Mouse (Mus musculus): Measurements from ENCODE around the gene Tmem151b. TPM values are rescaled to one million over a fixed set of nuclear protein-coding genes. Genes with fewer than 3 reads are reported as not detected.
A peak's percentile ranks its signal among the peaks of the same experiment; 100 is the strongest.

The Tmem151b gene
- 8.5 and 13.4 TPM in 2 replicates for polyA plus RNA-seq (2016; fragmentation: Nextera tagmentation; extraction: Ambion mirVana)

GRCm38 (mm10) chr17:45549617-45550181 lies at the start of gene Tmem151b:
Gene Tmem151b (minus strand): TSS chr17:45549677.
- 0% methylated on average over 11 of the region's 29 CpGs for WGBS
- Histone ChIP-seq H3K4me1 (peaks cover 53% of the 10 kb centered on the region), H3K9me3 (no peaks in the 10 kb centered on the region)

DNA sequence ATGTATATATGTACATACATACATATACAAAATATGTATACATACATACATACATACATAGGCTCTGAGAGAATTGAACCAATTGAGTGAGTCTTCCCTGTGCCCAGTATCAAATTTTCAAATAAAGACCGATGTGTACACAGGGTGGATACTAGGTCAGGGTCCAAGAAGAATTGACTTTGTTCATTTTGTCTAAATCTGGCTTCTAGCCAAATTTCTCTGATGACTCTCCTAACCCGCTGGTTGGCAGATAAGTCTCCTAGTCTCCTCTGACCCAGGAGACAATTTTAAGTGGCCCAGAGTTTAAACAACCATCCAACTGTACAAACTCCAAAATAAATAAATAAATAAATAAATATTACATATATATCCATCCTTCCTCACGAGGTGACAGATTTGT lies 49.4 kb upstream of the Tmem151b start:
- H3K9me3 ChIP-seq: no peaks in the 10 kb centered on the region
- no peaks in the 10 kb centered on the region for H3K36me3 ChIP-seq (replicated peaks)
- H3K9ac ChIP-seq: peak overlapping the region; percentile 51; the same call in 1 of the 2 replicates
- peak overlapping the region; percentile 73 for H3K4me2 ChIP-seq
- 53% methylated on average over 3 of the region's 3 CpGs for WGBS
- H3K4me1 ChIP-seq: peaks cover 50% of the 10 kb centered on the region
- no peak for ATAC-seq (ENCODE audit: low FRiP score)
- H3K27ac ChIP-seq: no peak overlapping the region
- peak overlapping the region; percentile 37; the same call in 1 of the 2 replicates for H3K4me3 ChIP-seq (replicated peaks)
- H3K27me3 ChIP-seq: peaks cover 72% of the 10 kb centered on the region

More at GRCm38 (mm10) chr17:45549617-45550181, at the start of gene Tmem151b:
- peak within 1 kb of the TSS; percentile 94 for H3K9ac ChIP-seq
- H3K4me3 ChIP-seq (replicated peaks): peak within 1 kb of the TSS; percentile 84
- H3K27me3 ChIP-seq: peaks cover 68% of the 10 kb centered on the region
- peak within 1 kb of the TSS; percentile 90 for H3K27ac ChIP-seq
- H3K36me3 ChIP-seq (replicated peaks): peaks cover 21% of the 10 kb centered on the region
- H3K4me2 ChIP-seq: peak within 1 kb of the TSS; percentile 72
- peak; percentile 54 for ATAC-seq (ENCODE audit: low FRiP score)

GRCm38 (mm10) chr17:45598376-45598775 lies 48.9 kb upstream of the Tmem151b start:
- H3K9me3 ChIP-seq: no peaks in the 10 kb centered on the region

GRCm38 (mm10) chr17:45597787-45598186 lies 48.3 kb upstream of the Tmem151b start:
- H3K4me2 ChIP-seq: no peak overlapping the region
- no peaks in the 10 kb centered on the region for H3K9me3 ChIP-seq
- H3K4me3 ChIP-seq (replicated peaks): no peak overlapping the region
- no peak overlapping the region for H3K27ac ChIP-seq
- H3K36me3 ChIP-seq (replicated peaks): no peaks in the 10 kb centered on the region
- H3K9ac ChIP-seq: no peak overlapping the region
- H3K4me1 ChIP-seq: peaks cover 59% of the 10 kb centered on the region
- no peak for ATAC-seq (ENCODE audit: low FRiP score)
- H3K27me3 ChIP-seq: peaks cover 79% of the 10 kb centered on the region
- WGBS: 50% methylated on average over 3 of the region's 3 CpGs

More at GRCm38 (mm10) chr17:45598376-45598775, 48.9 kb upstream of the Tmem151b start:
- H3K4me2 ChIP-seq: no peak overlapping the region
- peaks cover 74% of the 10 kb centered on the region for H3K27me3 ChIP-seq
- H3K27ac ChIP-seq: no peak overlapping the region
- H3K4me1 ChIP-seq: peaks cover 55% of the 10 kb centered on the region
- H3K36me3 ChIP-seq (replicated peaks): no peaks in the 10 kb centered on the region
- 87% methylated on average over 2 of the region's 2 CpGs for WGBS
- H3K9ac ChIP-seq: no peak overlapping the region
- H3K4me3 ChIP-seq (replicated peaks): no peak overlapping the region
- ATAC-seq (ENCODE audit: low FRiP score): no peak

- H3K9ac ChIP-seq: no peak overlapping the region
- 24% methylated on average over 11 of the region's 11 CpGs for WGBS
- no peak overlapping the region for H3K4me2 ChIP-seq
- no peak overlapping the region for H3K4me3 ChIP-seq (replicated peaks)
- no peaks in the 10 kb centered on the region for H3K36me3 ChIP-seq (replicated peaks)
- peak overlapping the region; percentile 33; the same call in 1 of the 2 replicates for H3K27ac ChIP-seq
- H3K4me1 ChIP-seq: peaks cover 64% of the 10 kb centered on the region
- peak; percentile 37; the same call in 1 of the 2 replicates for ATAC-seq (ENCODE audit: low FRiP score)
- peaks cover 74% of the 10 kb centered on the region for H3K27me3 ChIP-seq
- no peaks in the 10 kb centered on the region for H3K9me3 ChIP-seq
Measured at GRCm38 (mm10) chr17:45596631-45597396, 47.3 kb upstream of the Tmem151b start.

DNA sequence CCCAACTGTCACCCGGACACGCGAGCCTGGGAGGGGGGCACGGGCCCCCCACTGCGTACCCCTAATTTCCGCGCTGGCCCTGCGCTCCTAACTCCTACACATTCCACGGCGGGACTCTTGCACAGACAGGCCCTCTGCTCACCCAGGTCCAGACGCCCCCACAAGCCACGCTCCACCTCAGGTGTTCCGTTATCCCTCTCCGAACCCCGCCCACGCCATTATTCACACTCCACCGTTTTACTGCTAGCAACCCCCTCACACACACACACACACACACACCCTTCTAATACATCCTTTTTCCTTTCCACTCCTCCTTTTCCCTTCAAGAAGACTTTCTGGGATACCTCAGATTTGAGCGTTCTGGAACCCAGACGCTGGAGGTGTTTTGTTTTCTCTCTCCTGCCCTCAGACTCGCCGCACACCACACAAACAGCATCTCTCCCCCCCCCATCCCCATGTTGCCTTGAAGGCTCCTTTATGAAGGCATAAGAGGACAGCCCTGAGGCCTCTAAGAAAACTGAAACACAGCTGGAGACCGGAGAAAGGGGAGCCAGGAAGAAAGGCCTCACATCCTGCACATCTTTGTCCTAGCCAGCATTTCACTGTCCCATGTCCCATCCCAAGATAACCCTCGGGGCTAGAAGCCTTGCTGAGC lies 46.4 kb upstream of the Tmem151b start:
- peak; percentile 17; the same call in 1 of the 2 replicates for ATAC-seq (ENCODE audit: low FRiP score)
- peaks cover 65% of the 10 kb centered on the region for H3K27me3 ChIP-seq
- H3K4me3 ChIP-seq (replicated peaks): peak overlapping the region; percentile 52
- H3K36me3 ChIP-seq (replicated peaks): no peaks in the 10 kb centered on the region
- H3K4me1 ChIP-seq: peaks cover 58% of the 10 kb centered on the region
- H3K9ac ChIP-seq: peak overlapping the region; percentile 71
- H3K27ac ChIP-seq: peak overlapping the region; percentile 1; the same call in 1 of the 2 replicates
- H3K4me2 ChIP-seq: peak overlapping the region; percentile 97
- 2% methylated on average over 23 of the region's 23 CpGs for WGBS
- H3K9me3 ChIP-seq: no peaks in the 10 kb centered on the region

DNA sequence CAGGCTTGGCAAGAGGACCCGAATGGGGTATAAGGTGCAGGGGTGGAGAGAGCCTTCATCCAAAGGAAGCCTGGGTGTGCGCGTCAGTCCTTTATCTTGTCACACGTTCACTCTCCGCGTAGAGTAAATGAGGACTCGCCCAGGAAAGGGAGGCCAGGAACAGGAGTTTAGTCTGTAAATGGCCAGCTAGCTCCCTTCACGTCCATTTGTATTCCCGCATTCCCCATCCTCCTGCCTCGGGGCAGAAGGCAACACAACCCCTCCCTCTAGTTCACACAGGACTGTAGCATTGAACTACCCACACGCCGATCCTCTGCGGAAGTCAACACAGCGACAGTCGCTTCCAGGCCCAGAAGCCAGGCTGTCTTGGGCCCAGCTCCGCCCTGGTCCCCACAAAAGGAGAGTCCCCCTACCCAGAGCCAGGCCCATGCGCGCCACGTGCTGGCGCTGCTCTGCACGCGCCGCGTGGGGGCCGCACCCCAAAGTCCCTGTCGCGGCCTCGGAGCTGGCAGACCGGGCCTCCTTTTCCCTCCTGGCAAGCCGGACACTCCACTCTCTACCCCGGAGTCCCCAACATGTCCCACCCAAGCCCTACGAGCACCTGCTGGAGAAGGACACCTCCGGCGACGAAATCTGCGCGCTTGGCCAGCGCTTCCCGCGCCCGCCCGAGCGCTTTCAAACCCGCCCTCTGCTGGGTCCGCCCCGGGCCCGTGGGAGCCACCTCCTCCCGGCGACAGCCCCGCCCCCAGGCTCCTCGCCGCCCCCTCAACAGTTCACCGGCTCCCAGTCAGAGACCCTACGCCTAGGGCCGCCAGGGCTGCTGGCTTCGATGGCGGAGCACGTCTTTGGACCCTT lies 45.6 kb upstream of the Tmem151b start:
- ATAC-seq (ENCODE audit: low FRiP score): peak; percentile 83

DNA sequence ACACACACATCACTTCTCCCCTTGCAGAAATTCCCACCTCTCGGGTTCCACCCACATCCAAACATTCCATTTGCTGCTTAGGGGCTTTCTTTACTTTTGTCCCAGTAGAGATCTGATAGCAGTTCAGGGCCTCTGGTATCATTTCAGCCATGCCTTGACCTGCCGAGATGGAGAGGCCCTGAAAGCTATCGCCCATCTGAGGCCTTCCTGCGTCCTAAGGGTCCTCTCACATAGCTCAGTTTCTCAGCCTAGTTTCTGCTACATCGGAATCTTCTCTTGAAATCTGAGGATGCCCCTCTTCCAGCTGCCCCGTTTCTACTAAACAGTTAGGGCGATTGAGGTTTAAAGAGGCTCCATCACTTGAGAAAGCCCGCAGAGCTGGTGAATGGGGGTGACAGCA lies 44.7 kb upstream of the Tmem151b start:
- Histone ChIP-seq H3K4me1 (peaks cover 51% of the 10 kb centered on the region), H3K27ac (no peak overlapping the region), H3K4me2 (peak overlapping the region; percentile 97), H3K9me3 (no peaks in the 10 kb centered on the region), H3K36me3 (replicated peaks) (peaks cover 5% of the 10 kb centered on the region; the same call in 1 of the 2 replicates), H3K9ac (peak overlapping the region; percentile 21; the same call in 1 of the 2 replicates), H3K27me3 (peaks cover 48% of the 10 kb centered on the region), H3K4me3 (replicated peaks) (peak overlapping the region; percentile 52)
- 51% methylated on average over 8 of the region's 8 CpGs for WGBS
- ATAC-seq (ENCODE audit: low FRiP score): no peak

More for the DNA sequence above, 45.6 kb upstream of the Tmem151b start:
- peaks cover 58% of the 10 kb centered on the region for H3K4me1 ChIP-seq
- WGBS: 2% methylated on average over 44 of the region's 58 CpGs
- peaks cover 57% of the 10 kb centered on the region for H3K27me3 ChIP-seq
- H3K9ac ChIP-seq: peak overlapping the region; percentile 71
- peak overlapping the region; percentile 1; the same call in 1 of the 2 replicates for H3K27ac ChIP-seq
- H3K9me3 ChIP-seq: no peaks in the 10 kb centered on the region
- H3K4me3 ChIP-seq (replicated peaks): peak overlapping the region; percentile 52
- no peaks in the 10 kb centered on the region for H3K36me3 ChIP-seq (replicated peaks)
- H3K4me2 ChIP-seq: peak overlapping the region; percentile 97

DNA sequence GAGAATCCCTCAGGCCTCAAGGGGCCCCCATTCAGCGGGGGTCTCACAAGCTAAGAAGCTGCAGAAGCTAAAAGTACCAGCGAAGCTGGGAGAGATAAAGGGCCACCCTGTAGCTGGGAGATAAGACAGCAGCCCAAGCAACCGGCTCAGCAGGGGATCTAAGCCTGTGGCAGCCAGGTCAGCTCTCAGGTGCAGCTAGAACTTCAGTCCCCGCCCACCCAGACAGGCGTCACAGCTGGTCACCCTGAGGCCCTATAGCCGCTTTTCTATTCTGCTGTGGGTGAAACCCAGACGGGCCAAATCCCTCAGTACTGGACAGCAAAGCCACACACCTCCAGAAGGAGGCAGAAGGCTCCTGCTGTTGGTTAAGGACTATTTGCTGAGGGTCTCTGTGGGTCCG lies 44.0 kb upstream of the Tmem151b start:
- no peak for ATAC-seq (ENCODE audit: low FRiP score)
- Histone ChIP-seq H3K36me3 (replicated peaks) (peaks cover 11% of the 10 kb centered on the region; the same call in 1 of the 2 replicates), H3K4me3 (replicated peaks) (no peak overlapping the region; the same call in 1 of the 2 replicates), H3K9me3 (no peaks in the 10 kb centered on the region), H3K4me1 (peaks cover 50% of the 10 kb centered on the region), H3K4me2 (peak overlapping the region; percentile 19; the same call in 1 of the 2 replicates), H3K9ac (peak overlapping the region; percentile 21; the same call in 1 of the 2 replicates), H3K27me3 (peaks cover 47% of the 10 kb centered on the region), H3K27ac (no peak overlapping the region)
- 15% methylated on average over 8 of the region's 8 CpGs for WGBS

DNA sequence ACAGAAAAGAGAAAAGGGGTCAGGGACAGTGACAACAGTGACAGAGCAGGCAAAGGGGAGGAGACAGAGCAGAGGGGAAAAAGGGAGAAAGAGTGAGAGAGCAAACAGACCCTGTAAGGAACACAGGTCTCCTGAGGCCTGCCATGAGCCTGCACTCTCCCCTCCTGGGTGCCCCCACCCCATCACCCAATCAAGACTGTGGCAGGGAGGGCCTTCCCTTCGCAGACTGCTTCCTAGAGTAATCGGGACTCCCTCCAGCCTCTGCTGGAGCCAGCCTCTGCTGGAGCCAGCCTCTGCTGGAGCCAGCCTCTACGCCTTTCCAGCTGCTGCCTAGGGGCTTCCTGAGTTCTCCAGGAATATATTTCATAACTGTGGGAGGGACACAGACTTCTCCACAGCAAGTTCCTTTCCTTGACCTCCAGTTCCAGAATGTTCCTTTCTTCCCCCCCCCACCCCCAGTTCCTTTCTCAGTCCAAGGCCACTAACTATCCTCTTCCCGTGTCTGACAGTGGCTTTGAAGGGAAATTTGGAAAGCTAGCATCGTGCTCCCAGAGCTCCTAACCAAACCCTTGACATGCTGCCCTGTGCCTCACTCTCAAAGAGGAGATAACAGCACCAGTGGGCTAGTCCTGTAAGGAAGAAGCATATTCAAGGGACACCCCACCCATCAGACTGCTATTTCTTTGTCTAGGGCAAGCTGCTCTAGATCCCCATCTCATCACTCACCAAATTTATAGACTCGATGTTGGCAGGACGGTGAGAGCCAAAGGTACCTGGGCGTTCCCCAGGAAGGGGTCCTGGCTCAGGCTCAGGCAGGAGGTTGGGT lies 43.3 kb upstream of the Tmem151b start:
- H3K9me3 ChIP-seq: no peaks in the 10 kb centered on the region
- H3K4me2 ChIP-seq: peak overlapping the region; percentile 1
- peak overlapping the region; percentile 29; the same call in 1 of the 2 replicates for H3K9ac ChIP-seq
- H3K36me3 ChIP-seq (replicated peaks): peaks cover 11% of the 10 kb centered on the region; the same call in 1 of the 2 replicates
- peaks cover 50% of the 10 kb centered on the region for H3K4me1 ChIP-seq
- ATAC-seq (ENCODE audit: low FRiP score): no peak
- no peak overlapping the region for H3K4me3 ChIP-seq (replicated peaks)
- peaks cover 44% of the 10 kb centered on the region for H3K27me3 ChIP-seq
- H3K27ac ChIP-seq: 0 out of 2 replicates have a peak overlapping the region, but pooled peaks have one; percentile 19
- 61% methylated on average over 8 of the region's 8 CpGs for WGBS

Data from forebrain, embryonic 12.5 days (tissue).